In genomic region chr7:65468191-65468590, GRCm38 (mm10) we compare ENCODE assay signal across 18 mouse cellular contexts. TPM values are rescaled to one million over a fixed set of nuclear protein-coding genes. Genes with fewer than 3 reads are reported as not detected.
DNase-seq lines count a peak whose midpoint lies in the region; ATAC-seq and TF ChIP-seq lines count a peak whose summit lies in the region.
"Had no signal": no experiment of that assay in that cellular context is flagged by ENCODE, and none has a peak within 500 bp of the region (broad histone marks: within the 10 kb centered on the region; RNA-seq: fewer than 3 reads in every experiment).

No protein-coding gene starts in this region.

- peak; percentile 32 for ATAC-seq in lung, postnatal 0 days
- peak; percentile 79 for ATAC-seq in intestine, embryonic 16.5 days
- ATAC-seq in cerebellum, adult (ENCODE audit: insufficient number of reproducible peaks, low FRiP score, low TSS enrichment), result no peak
- no peak for ATAC-seq in forebrain, postnatal 0 days
- no peak for ATAC-seq in forebrain, embryonic 12.5 days (ENCODE audit: low FRiP score)
- ATAC-seq: forebrain, embryonic 16.5 days; hindbrain, postnatal 0 days had no signal

- H3K27ac ChIP-seq in lung, postnatal 0 days (ENCODE audit: low read length), result peak overlapping the region; percentile 89
- peak overlapping the region; percentile 95 for H3K27ac ChIP-seq in intestine, embryonic 16.5 days (ENCODE audit: low read length)
- H3K27ac ChIP-seq in forebrain, postnatal 0 days (ENCODE audit: low read depth, low read length), result no peak overlapping the region
- no peak overlapping the region for H3K27ac ChIP-seq in forebrain, embryonic 12.5 days
- H3K27ac ChIP-seq: hindbrain, postnatal 0 days; liver, embryonic 15.5 days had no signal

- no peaks in the 10 kb centered on the region for H3K36me3 ChIP-seq in lung, postnatal 0 days (ENCODE audit: insufficient read depth, low read length)
- H3K36me3 ChIP-seq in intestine, embryonic 16.5 days (ENCODE audit: control insufficient read depth, insufficient read depth, low read length), result no peaks in the 10 kb centered on the region
- H3K36me3 ChIP-seq in forebrain, postnatal 0 days (ENCODE audit: insufficient read depth), result no peaks in the 10 kb centered on the region
- H3K36me3 ChIP-seq in forebrain, embryonic 12.5 days (replicated peaks), result no peaks in the 10 kb centered on the region
- H3K36me3 ChIP-seq: liver, embryonic 15.5 days had no signal

- intact Hi-C loops in heart, postnatal 14 days (cut with DNase I), result loop anchor here (5.0 kb wide), 1 partner anchor 101 kb away; no protein-coding TSS in a partner anchor

- DNase-seq in heart, adult 18-20 months, result peak; percentile 26 to 27
- DNase-seq in heart, postnatal 14 days, result no peak
- peak; percentile 68 for DNase-seq in lung, postnatal 0 days (ENCODE audit: low spot score)
- no peak for DNase-seq in lung, postnatal 4 days
- DNase-seq in forebrain, postnatal 0 days, result no peak
- DNase-seq: B cell, adult 2 months; cerebellum, adult 9-10 months; embryo, embryonic 11 days; gastrocnemius, postnatal 25 days; kidney, postnatal 25 days; left cerebral cortex, postnatal 4 days had no signal

- no peak overlapping the region for H3K9ac ChIP-seq in lung, postnatal 0 days (replicated peaks; ENCODE audit: low read depth)
- 0 out of 2 replicates have a peak overlapping the region, but pooled peaks have one; percentile 38 for H3K9ac ChIP-seq in intestine, embryonic 16.5 days (ENCODE audit: low read depth, low read length)
- no peak overlapping the region for H3K9ac ChIP-seq in forebrain, postnatal 0 days
- no peak overlapping the region for H3K9ac ChIP-seq in forebrain, embryonic 12.5 days
- H3K9ac ChIP-seq: liver, embryonic 15.5 days had no signal

- no peak overlapping the region for H3K4me2 ChIP-seq in lung, postnatal 0 days (replicated peaks; ENCODE audit: low read depth, low read length)
- H3K4me2 ChIP-seq in intestine, embryonic 16.5 days (ENCODE audit: low read depth, low read length), result peak overlapping the region; percentile 16; the same call in 1 of the 2 replicates
- no peak overlapping the region for H3K4me2 ChIP-seq in forebrain, postnatal 0 days (ENCODE audit: low read depth)
- H3K4me2 ChIP-seq in forebrain, embryonic 12.5 days, result no peak overlapping the region
- H3K4me2 ChIP-seq: liver, embryonic 15.5 days; midbrain, embryonic 11.5 days had no signal

- no peak overlapping the region for H3K4me3 ChIP-seq in lung, postnatal 0 days (ENCODE audit: low read depth, low read length)
- no peak overlapping the region for H3K4me3 ChIP-seq in intestine, embryonic 16.5 days (ENCODE audit: low read length)
- H3K4me3 ChIP-seq in forebrain, postnatal 0 days (ENCODE audit: low read depth, low read length), result no peak overlapping the region
- H3K4me3 ChIP-seq in forebrain, embryonic 12.5 days (replicated peaks), result no peak overlapping the region
- H3K4me3 ChIP-seq: liver, embryonic 15.5 days had no signal

- WGBS in lung, postnatal 0 days, result 46% methylated on average over 8 of the region's 8 CpGs
- WGBS in intestine, embryonic 16.5 days, result 62% methylated on average over 8 of the region's 8 CpGs
- 84% methylated on average over 8 of the region's 8 CpGs for WGBS in forebrain, postnatal 0 days
- 91% methylated on average over 8 of the region's 8 CpGs for WGBS in forebrain, embryonic 12.5 days

- no peak for TF ChIP-seq CTCF in lung, postnatal 0 days (IDR thresholded peaks at IDR 0.05)
- TF ChIP-seq CTCF in forebrain, postnatal 0 days (IDR thresholded peaks at IDR 0.05; ENCODE audit: low read depth), result no peak

- no peaks in the 10 kb centered on the region for H3K27me3 ChIP-seq in lung, postnatal 0 days (replicated peaks; ENCODE audit: insufficient read depth, low read length)
- H3K27me3 ChIP-seq in intestine, embryonic 16.5 days (replicated peaks; ENCODE audit: control insufficient read depth, insufficient read depth, low read length), result no peaks in the 10 kb centered on the region
- no peaks in the 10 kb centered on the region for H3K27me3 ChIP-seq in forebrain, postnatal 0 days (ENCODE audit: insufficient read depth, low read length)
- no peaks in the 10 kb centered on the region for H3K27me3 ChIP-seq in forebrain, embryonic 12.5 days
- H3K27me3 ChIP-seq: liver, embryonic 15.5 days had no signal

- H3K4me1 ChIP-seq in lung, postnatal 0 days (ENCODE audit: insufficient read depth, low read depth, low read length), result peaks cover 5% of the 10 kb centered on the region; the same call in 1 of the 2 replicates
- H3K4me1 ChIP-seq in intestine, embryonic 16.5 days (ENCODE audit: control insufficient read depth, insufficient read depth, low read length), result peaks cover 25% of the 10 kb centered on the region
- no peaks in the 10 kb centered on the region for H3K4me1 ChIP-seq in forebrain, postnatal 0 days (ENCODE audit: insufficient read depth)
- H3K4me1 ChIP-seq in forebrain, embryonic 12.5 days, result peaks cover 6% of the 10 kb centered on the region; the same call in 1 of the 2 replicates

- H3K9me3 ChIP-seq in lung, postnatal 0 days (ENCODE audit: low read length), result no peaks in the 10 kb centered on the region
- H3K9me3 ChIP-seq in intestine, embryonic 16.5 days (ENCODE audit: control insufficient read depth, low read length), result no peaks in the 10 kb centered on the region
- H3K9me3 ChIP-seq in forebrain, postnatal 0 days (ENCODE audit: low read length), result no peaks in the 10 kb centered on the region
- H3K9me3 ChIP-seq in forebrain, embryonic 12.5 days, result no peaks in the 10 kb centered on the region
- H3K9me3 ChIP-seq: liver, embryonic 15.5 days had no signal

- peak; percentile 82 for TF ChIP-seq EP300 in lung, postnatal 0 days (IDR thresholded peaks at IDR 0.05)

RNA-seq across cellular contexts. Expression of gene Tjp1, which starts 59.4 kb away (rescaled TPM):
- 10 to 100 TPM; 82.5 to 86.3 TPM for total RNA-seq in heart, adult 18-20 months (2021)
- total RNA-seq in heart, postnatal 14 days (2021), result 100 to 1,000 TPM; 126 to 133 TPM
- polyA plus RNA-seq in lung, postnatal 0 days (2015; fragmentation: Nextera tagmentation; extraction: Ambion mirVana), result 42.0 and 52.6 TPM in 2 replicates
- polyA plus RNA-seq in intestine, embryonic 16.5 days (2015; fragmentation: Nextera tagmentation; extraction: Ambion mirVana), result 17.4 and 19.4 TPM in 2 replicates
- 41.2 and 64.4 TPM in 2 replicates for total RNA-seq in forebrain, postnatal 0 days (2014; rRNA removed)
- 11.6 and 15.8 TPM in 2 replicates for polyA plus RNA-seq in forebrain, postnatal 0 days (2015; fragmentation: Nextera tagmentation; extraction: Ambion mirVana)
- 29.4 and 30.7 TPM in 2 replicates for polyA plus RNA-seq in forebrain, embryonic 12.5 days (2016; fragmentation: Nextera tagmentation; extraction: Ambion mirVana)

Comparison
In these comparisons a context has a peak if more than half of its experiments do, and no peak if none do; other contexts are left out.
1. DNase-seq: peak in heart, adult 18-20 months (2 of 2) and lung, postnatal 0 days (single experiment); none in heart, postnatal 14 days (0 of 2), lung, postnatal 4 days (0 of 2) and forebrain, postnatal 0 days (single experiment).
2. ATAC-seq: peak in lung, postnatal 0 days (single experiment) and intestine, embryonic 16.5 days (single experiment); none in cerebellum, adult (single experiment), forebrain, postnatal 0 days (single experiment) and forebrain, embryonic 12.5 days (single experiment).
3. H3K27ac ChIP-seq: peak in lung, postnatal 0 days (single experiment) and intestine, embryonic 16.5 days (single experiment); none in forebrain, postnatal 0 days (single experiment) and forebrain, embryonic 12.5 days (single experiment).